Mouse (Mus musculus) heart, postnatal 10 days (tissue): Measurements from ENCODE around the gene Slc25a13. TPM values are rescaled to one million over a fixed set of nuclear protein-coding genes. Genes with fewer than 3 reads are reported as not detected.
A peak's percentile ranks its signal among the peaks of the same experiment; 100 is the strongest.

Source experiments
- DNase-seq, 2 experiments: peaks; one replicate each; pipeline ENCODE4 v3.0.0; 2021
- intact Hi-C: fragments of 180-260 bp; cut with DNase I; formaldehyde crosslinking; loops from one replicate; pipeline ENCODE4 v1.15.1; 2025
- total RNA-seq, 2 experiments: library from RNA; stranded (reverse); gene quantifications; 2 replicates each; pipeline ENCODE4 v1.2.3; 2021

Gene Slc25a13
- 10 to 100 TPM; 74.0 to 82.0 TPM for total RNA-seq

GRCm38 (mm10) chr6:6216507-6217285 lies at the start of gene Slc25a13:
Slc25a13 (minus strand) TSS chr6:6217173.
- intact Hi-C loops = loop anchor here (10.0 kb wide), 1 partner anchor 212 kb away; no protein-coding TSS in a partner anchor
- peak; percentile 85 to 87 for DNase-seq

- DNase-seq = no peak
- intact Hi-C loops = no loop called here
Observed at GRCm38 (mm10) chr6:6265761-6266160, 48.8 kb upstream of the Slc25a13 start.

GRCm38 (mm10) chr6:6263293-6263911 lies 46.4 kb upstream of the Slc25a13 start:
- intact Hi-C loops = no loop called here
- DNase-seq = no peak

- DNase-seq = no peak
- intact Hi-C loops = no loop called here
Observed at GRCm38 (mm10) chr6:6260917-6261316, 43.9 kb upstream of the Slc25a13 start.

- DNase-seq = no peak
- intact Hi-C loops = no loop called here
Observed at GRCm38 (mm10) chr6:6248500-6248899, 31.5 kb upstream of the Slc25a13 start.

GRCm38 (mm10) chr6:6243828-6244227 lies 26.9 kb upstream of the Slc25a13 start:
- DNase-seq = no peak
- intact Hi-C loops = no loop called here

GRCm38 (mm10) chr6:6242114-6242513 lies 25.1 kb upstream of the Slc25a13 start:
- intact Hi-C loops = no loop called here
- DNase-seq = no peak

- DNase-seq = no peak
- intact Hi-C loops = no loop called here
Observed at GRCm38 (mm10) chr6:6236788-6237298, 19.9 kb upstream of the Slc25a13 start.

GRCm38 (mm10) chr6:6230262-6230661 lies 13.3 kb upstream of the Slc25a13 start:
- no peak for DNase-seq
- intact Hi-C loops = no loop called here

GRCm38 (mm10) chr6:6222721-6223120 lies 5.7 kb upstream of the Slc25a13 start:
- no peak for DNase-seq
- intact Hi-C loops = no loop called here

- DNase-seq = no peak
- intact Hi-C loops = no loop called here
Observed at GRCm38 (mm10) chr6:6220574-6220973, 3.6 kb upstream of the Slc25a13 start.

- intact Hi-C loops = loop anchor here (10.0 kb wide), 1 partner anchor 215 kb away; no protein-coding TSS in a partner anchor
- DNase-seq = no peak
Observed at GRCm38 (mm10) chr6:6219661-6220370, 2.8 kb upstream of the Slc25a13 start.

- intact Hi-C loops = loop anchor here (10.0 kb wide), 1 partner anchor 212 kb away; no protein-coding TSS in a partner anchor
- no peak for DNase-seq
Observed at GRCm38 (mm10) chr6:6217286-6217625, 283 bp upstream of the Slc25a13 start.

GRCm38 (mm10) chr6:6216120-6216506 lies 860 bp downstream of the Slc25a13 start:
- no peak for DNase-seq
- intact Hi-C loops = loop anchor here (10.0 kb wide), 1 partner anchor 211 kb away; no protein-coding TSS in a partner anchor

GRCm38 (mm10) chr6:6212360-6213310 lies 4.3 kb downstream of the Slc25a13 start:
- intact Hi-C loops = loop anchor here (2.0 to 10.0 kb wide), 2 partner anchors 28 to 208 kb away; no protein-coding TSS in a partner anchor

GRCm38 (mm10) chr6:6211958-6212357 lies 5.0 kb downstream of the Slc25a13 start:
- DNase-seq = peak; percentile 37 to 43
- intact Hi-C loops = loop anchor here (2.0 to 10.0 kb wide), 2 partner anchors 27 to 207 kb away; no protein-coding TSS in a partner anchor

More at GRCm38 (mm10) chr6:6212360-6213310, 4.3 kb downstream of the Slc25a13 start:
- DNase-seq = peak in 1 of 2 experiments; percentile 22

- intact Hi-C loops = loop anchor here (10.0 kb wide), 1 partner anchor 206 kb away; no protein-coding TSS in a partner anchor
- no peak for DNase-seq
Observed at GRCm38 (mm10) chr6:6210637-6211036, 6.3 kb downstream of the Slc25a13 start.

- peak; percentile 25 to 47 for DNase-seq
- intact Hi-C loops = no loop called here
Observed at GRCm38 (mm10) chr6:6208351-6209059, 8.5 kb downstream of the Slc25a13 start.

GRCm38 (mm10) chr6:6207836-6208235 lies 9.1 kb downstream of the Slc25a13 start:
- intact Hi-C loops = no loop called here
- no peak for DNase-seq
